Mouse (Mus musculus) brown adipose tissue, adult 24 weeks (tissue): Measurements from ENCODE around the gene Dtx2. TPM values are rescaled to one million over a fixed set of nuclear protein-coding genes. Genes with fewer than 3 reads are reported as not detected.

Experiments
- H3K27ac ChIP-seq: fragments of 200-500 bp; replicated peaks from 2 replicates; pipeline ENCODE4 v1.5.1; 2012; ENCODE audit warnings: low read depth, mild to moderate bottlenecking, low read length
- H3K4me1 ChIP-seq: fragments of 200-500 bp; 2 replicates; pipeline ENCODE4 v1.6.1; 2012; ENCODE audit warnings: low read length, mixed read lengths; ENCODE audit not compliant: control insufficient read depth, insufficient read depth, insufficient read length
- H3K4me3 ChIP-seq: fragments of 200-500 bp; 2 replicates; pipeline ENCODE4 v1.5.1; 2012; ENCODE audit warnings: low read depth, mild to moderate bottlenecking, low read length, moderate library complexity; ENCODE audit not compliant: insufficient read depth
- polyA plus RNA-seq: library from polyadenylated mRNA; stranded (reverse); fragments of >200 nt; gene quantifications from 2 replicates; pipeline ENCODE4 v1.2.4, GENCODE M21; 2012; ENCODE audit not compliant: missing spikeins, insufficient read depth, insufficient read length

The Dtx2 gene
- polyA plus RNA-seq, 1 experiment, result 18.3 TPM

- Histone ChIP-seq H3K4me1 (peaks cover 7% of the 10 kb centered on the region), H3K4me3 (peak overlapping the region; percentile 66), H3K27ac (peak overlapping the region; percentile 75)
Measured at GRCm38 (mm10) chr5:135962492-135963279, 31.9 kb upstream of the Dtx2 start.

- Histone ChIP-seq H3K4me1 (peaks cover 4% of the 10 kb centered on the region), H3K27ac (peak overlapping the region; percentile 75), H3K4me3 (peak overlapping the region; percentile 66)
Measured at GRCm38 (mm10) chr5:135963280-135963627, 31.3 kb upstream of the Dtx2 start.

GRCm38 (mm10) chr5:135965501-135965930 is 29.1 kb upstream of the Dtx2 start:
- H3K27ac ChIP-seq, result no peak overlapping the region
- H3K4me1 ChIP-seq, result peaks cover 3% of the 10 kb centered on the region; the same call in 1 of the 2 replicates
- H3K4me3 ChIP-seq, result no peak overlapping the region

- Histone ChIP-seq H3K4me1 (no peaks in the 10 kb centered on the region; the same call in 1 of the 2 replicates), H3K4me3 (no peak overlapping the region), H3K27ac (no peak overlapping the region)
Measured at GRCm38 (mm10) chr5:135966866-135967265, 27.7 kb upstream of the Dtx2 start.

GRCm38 (mm10) chr5:135968781-135969180 is 25.8 kb upstream of the Dtx2 start:
- Histone ChIP-seq H3K4me1 (no peaks in the 10 kb centered on the region; the same call in 1 of the 2 replicates), H3K27ac (no peak overlapping the region), H3K4me3 (no peak overlapping the region)

GRCm38 (mm10) chr5:135970247-135970646 is 24.4 kb upstream of the Dtx2 start:
- Histone ChIP-seq H3K4me3 (no peak overlapping the region), H3K27ac (no peak overlapping the region), H3K4me1 (no peaks in the 10 kb centered on the region; the same call in 1 of the 2 replicates)

- Histone ChIP-seq H3K27ac (no peak overlapping the region), H3K4me3 (no peak overlapping the region), H3K4me1 (no peaks in the 10 kb centered on the region)
Measured at GRCm38 (mm10) chr5:135971876-135972275, 22.7 kb upstream of the Dtx2 start.

GRCm38 (mm10) chr5:135974365-135974764 is 20.2 kb upstream of the Dtx2 start, which contains the start of gene Ssc4d:
TSS of gene Ssc4d (minus strand) at chr5:135974531.
- no peak within 1 kb of the TSS for H3K27ac ChIP-seq
- H3K4me1 ChIP-seq, result no peaks in the 10 kb centered on the region
- no peak within 1 kb of the TSS for H3K4me3 ChIP-seq

GRCm38 (mm10) chr5:135975893-135976668 is 18.5 kb upstream of the Dtx2 start:
- H3K27ac ChIP-seq, result no peak overlapping the region
- no peaks in the 10 kb centered on the region for H3K4me1 ChIP-seq
- no peak overlapping the region for H3K4me3 ChIP-seq

- Histone ChIP-seq H3K4me1 (no peaks in the 10 kb centered on the region), H3K4me3 (no peak overlapping the region), H3K27ac (no peak overlapping the region)
Measured at GRCm38 (mm10) chr5:135979381-135979780, 15.2 kb upstream of the Dtx2 start.

GRCm38 (mm10) chr5:135979904-135980303 is 14.7 kb upstream of the Dtx2 start, which contains the start of gene Zp3:
TSS of gene Zp3 (plus strand) at chr5:135980099.
- Histone ChIP-seq H3K27ac (no peak within 1 kb of the TSS), H3K4me3 (no peak within 1 kb of the TSS), H3K4me1 (no peaks in the 10 kb centered on the region)

GRCm38 (mm10) chr5:135982398-135982797 is 12.2 kb upstream of the Dtx2 start:
- Histone ChIP-seq H3K4me1 (no peaks in the 10 kb centered on the region), H3K4me3 (peak overlapping the region; percentile 46), H3K27ac (peak overlapping the region; percentile 42; the same call in 1 of the 2 replicates)

- H3K27ac ChIP-seq, result no peak overlapping the region
- no peaks in the 10 kb centered on the region for H3K4me1 ChIP-seq
- H3K4me3 ChIP-seq, result no peak overlapping the region
Measured at GRCm38 (mm10) chr5:135984546-135985044, 10.0 kb upstream of the Dtx2 start.

GRCm38 (mm10) chr5:135987248-135987647 is 7.4 kb upstream of the Dtx2 start:
- Histone ChIP-seq H3K4me3 (no peak overlapping the region), H3K27ac (no peak overlapping the region), H3K4me1 (no peaks in the 10 kb centered on the region)

- no peak overlapping the region for H3K27ac ChIP-seq
- no peak overlapping the region for H3K4me3 ChIP-seq
- H3K4me1 ChIP-seq, result peaks cover 4% of the 10 kb centered on the region; the same call in 1 of the 2 replicates
Measured at GRCm38 (mm10) chr5:135990601-135991000, 4.0 kb upstream of the Dtx2 start.
